Mouse (Mus musculus) cerebellum, adult 2 months (tissue): ENCODE measurements around the gene Sec1.

Source experiments
- CTCF ChIP-seq: fragments of 200-500 bp; IDR thresholded peaks from 2 replicates; pipeline ENCODE4 v1.5.1; 2011; ENCODE audit warnings: low read depth, mild to moderate bottlenecking, control low read depth, low read length, moderate library complexity, borderline replicate concordance; ENCODE audit not compliant: insufficient read depth
- POLR2A ChIP-seq: fragments of 200-500 bp; IDR thresholded peaks from 2 replicates; pipeline ENCODE4 v1.6.1; 2011; ENCODE audit warnings: low read length, control low read depth, borderline replicate concordance; ENCODE audit not compliant: insufficient read depth

GRCm38 (mm10) chr7:45641391-45642040 lies 52.7 kb downstream of the Sec1 start:
- TF ChIP-seq CTCF (no peak), POLR2A (no peak)
